Mouse (Mus musculus): Measurements from ENCODE around the gene Tbccd1.

Gene Tbccd1

DNA sequence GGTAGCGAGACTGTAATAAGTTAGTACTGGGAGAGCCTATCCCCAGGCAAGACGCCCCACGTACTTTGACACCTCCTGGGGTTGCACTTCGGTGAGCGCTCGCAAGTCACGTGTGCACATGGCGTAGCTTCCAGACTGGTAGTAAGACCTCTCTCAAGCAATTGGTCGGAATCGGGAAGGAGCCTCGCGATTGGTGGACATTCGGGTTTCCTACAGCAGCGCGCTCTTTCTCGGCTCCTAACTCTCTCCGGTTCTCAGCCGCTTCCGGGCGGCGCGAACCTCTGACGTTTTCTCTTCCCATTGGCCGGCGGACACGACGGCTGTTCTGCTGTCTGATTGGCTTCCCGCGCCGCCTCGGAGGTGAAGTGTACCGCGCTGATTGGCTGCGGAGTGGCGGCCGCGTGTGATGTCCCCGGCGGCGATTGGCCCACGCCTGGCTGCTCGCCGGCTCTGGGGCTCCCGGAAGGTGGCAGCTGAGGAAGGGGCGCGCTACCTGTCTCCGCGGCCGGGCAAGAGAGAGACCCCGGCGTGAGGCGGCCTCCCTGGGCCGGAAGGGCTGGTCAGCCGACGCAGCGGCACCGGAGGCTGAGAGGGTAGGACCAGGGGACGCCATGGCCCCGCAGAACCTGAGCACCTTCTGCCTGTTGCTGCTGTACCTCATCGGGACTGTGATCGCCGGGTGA, at the start of gene Tbccd1, which contains the start of gene Dnajb11:
Gene Tbccd1, minus strand, starts transcription at position 239 of the 683 bp plus-strand sequence.
Gene Dnajb11, plus strand, starts transcription at position 415 of the 683 bp plus-strand sequence.
- in situ Hi-C loops (cut with MboI; ENCODE audit: low pct_unique_long_range_greater_than_20kb in 1 of 2, low sequenced_read_pairs in 2 of 2, unreplicated experiment in 1 of 2), result no loop called here

GRCm38 (mm10) chr16:22901326-22901725, 43.9 kb upstream of the Tbccd1 start:
- in situ Hi-C loops (cut with MboI; ENCODE audit: low pct_unique_long_range_greater_than_20kb in 1 of 2, low sequenced_read_pairs in 2 of 2, unreplicated experiment in 1 of 2), result no loop called here

GRCm38 (mm10) chr16:22899866-22900570, 42.5 kb upstream of the Tbccd1 start:
- in situ Hi-C loops (cut with MboI; ENCODE audit: low pct_unique_long_range_greater_than_20kb in 1 of 2, low sequenced_read_pairs in 2 of 2, unreplicated experiment in 1 of 2), result no loop called here

- in situ Hi-C loops (cut with MboI; ENCODE audit: low pct_unique_long_range_greater_than_20kb in 1 of 2, low sequenced_read_pairs in 2 of 2, unreplicated experiment in 1 of 2), result no loop called here
Measured at GRCm38 (mm10) chr16:22899346-22899745, 41.9 kb upstream of the Tbccd1 start.

- in situ Hi-C loops (cut with MboI; ENCODE audit: low pct_unique_long_range_greater_than_20kb in 1 of 2, low sequenced_read_pairs in 2 of 2, unreplicated experiment in 1 of 2), result no loop called here
Measured at GRCm38 (mm10) chr16:22896618-22897017, 39.1 kb upstream of the Tbccd1 start.

GRCm38 (mm10) chr16:22894095-22894494, 36.6 kb upstream of the Tbccd1 start:
- in situ Hi-C loops (cut with MboI; ENCODE audit: low pct_unique_long_range_greater_than_20kb in 1 of 2, low sequenced_read_pairs in 2 of 2, unreplicated experiment in 1 of 2), result no loop called here

- in situ Hi-C loops (cut with MboI; ENCODE audit: low pct_unique_long_range_greater_than_20kb in 1 of 2, low sequenced_read_pairs in 2 of 2, unreplicated experiment in 1 of 2), result no loop called here
Measured at GRCm38 (mm10) chr16:22891733-22892154, 34.3 kb upstream of the Tbccd1 start.

DNA sequence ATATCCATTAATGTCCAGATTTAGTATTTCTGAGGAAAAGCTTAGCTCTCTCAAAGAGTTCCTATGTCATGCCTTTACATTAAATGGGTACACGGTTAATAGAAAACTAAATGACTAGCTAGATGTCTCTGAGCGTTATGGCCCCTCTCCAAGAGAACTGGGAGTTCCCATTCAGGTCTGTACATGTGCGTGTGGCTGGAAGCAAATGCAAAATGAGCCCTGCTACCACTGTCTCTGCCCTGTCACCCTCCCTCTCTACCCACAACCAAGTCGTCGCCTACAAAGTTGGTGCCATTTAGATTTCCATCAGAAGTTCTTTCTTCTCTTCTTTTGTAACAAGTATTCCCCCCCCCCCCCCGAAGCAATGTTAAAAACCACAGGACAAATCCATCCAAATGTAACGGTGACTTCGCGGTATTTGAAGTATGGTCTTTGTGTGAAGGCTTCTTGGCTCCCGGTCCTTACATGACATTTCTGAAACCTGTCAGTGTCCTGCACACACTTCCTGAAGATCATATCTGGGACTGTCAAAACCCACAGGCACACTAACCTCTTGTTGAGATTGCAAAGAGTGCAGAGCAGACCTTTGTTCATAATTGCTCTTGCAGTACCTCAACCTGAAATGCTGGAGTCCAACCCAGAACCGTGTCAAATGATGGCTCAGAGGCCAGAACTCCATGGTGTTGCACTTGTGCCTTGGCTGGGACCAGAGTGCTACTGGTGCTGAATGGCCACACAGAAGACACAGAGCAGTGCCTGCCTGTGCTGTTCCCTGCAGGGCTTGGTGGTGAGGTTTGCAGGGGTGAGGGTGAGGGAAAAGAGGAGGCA, 33.4 kb upstream of the Tbccd1 start, which contains the start of gene Ahsg:
Gene Ahsg, plus strand, starts transcription at position 595 of the 828 bp plus-strand sequence.
- in situ Hi-C loops (cut with MboI; ENCODE audit: low pct_unique_long_range_greater_than_20kb in 1 of 2, low sequenced_read_pairs in 2 of 2, unreplicated experiment in 1 of 2), result no loop called here

DNA sequence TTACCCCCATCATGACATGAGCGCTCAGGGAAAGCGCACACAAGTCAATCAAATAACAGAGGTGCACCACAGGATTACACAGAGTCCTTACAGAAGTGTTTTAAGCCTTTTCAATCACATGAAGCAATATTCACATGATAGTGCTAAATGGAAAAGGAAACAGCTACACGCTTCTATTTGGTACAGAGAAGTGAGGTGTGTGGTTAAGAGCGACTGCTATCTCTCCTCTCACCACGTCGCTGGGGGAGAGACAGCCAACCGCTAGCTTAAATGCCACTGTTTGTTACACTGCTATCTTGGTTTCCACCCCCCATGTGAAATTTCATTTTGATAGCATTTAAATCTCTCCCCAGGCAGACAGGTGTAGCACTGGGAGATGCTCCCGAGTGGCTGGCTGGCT, 32.2 kb upstream of the Tbccd1 start:
- in situ Hi-C loops (cut with MboI; ENCODE audit: low pct_unique_long_range_greater_than_20kb in 1 of 2, low sequenced_read_pairs in 2 of 2, unreplicated experiment in 1 of 2), result no loop called here

DNA sequence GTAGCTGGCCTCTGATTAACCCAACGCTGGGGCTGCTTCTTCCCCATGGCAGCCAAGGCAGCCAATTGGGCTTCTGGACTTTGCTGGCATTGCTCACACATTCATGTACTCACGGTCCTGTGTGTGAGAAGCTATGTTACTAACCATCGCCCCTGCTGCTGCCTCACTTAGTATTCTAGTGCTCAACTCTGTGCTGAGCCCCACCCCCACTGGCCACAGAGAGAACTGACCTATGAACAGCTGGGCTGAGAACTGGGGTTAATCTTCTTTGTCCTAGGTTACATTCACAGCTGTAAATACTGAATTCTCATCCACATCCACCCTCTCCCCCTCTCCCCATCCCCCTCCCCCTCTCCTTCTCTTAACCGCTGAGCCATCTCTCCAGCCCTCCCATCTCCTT, 31.4 kb upstream of the Tbccd1 start:
- in situ Hi-C loops (cut with MboI; ENCODE audit: low pct_unique_long_range_greater_than_20kb in 1 of 2, low sequenced_read_pairs in 2 of 2, unreplicated experiment in 1 of 2), result no loop called here

GRCm38 (mm10) chr16:22886726-22887125, 29.3 kb upstream of the Tbccd1 start:
- in situ Hi-C loops (cut with MboI; ENCODE audit: low pct_unique_long_range_greater_than_20kb in 1 of 2, low sequenced_read_pairs in 2 of 2, unreplicated experiment in 1 of 2), result no loop called here

- in situ Hi-C loops (cut with MboI; ENCODE audit: low pct_unique_long_range_greater_than_20kb in 1 of 2, low sequenced_read_pairs in 2 of 2, unreplicated experiment in 1 of 2), result no loop called here
Measured at GRCm38 (mm10) chr16:22885356-22885755, 27.9 kb upstream of the Tbccd1 start.

DNA sequence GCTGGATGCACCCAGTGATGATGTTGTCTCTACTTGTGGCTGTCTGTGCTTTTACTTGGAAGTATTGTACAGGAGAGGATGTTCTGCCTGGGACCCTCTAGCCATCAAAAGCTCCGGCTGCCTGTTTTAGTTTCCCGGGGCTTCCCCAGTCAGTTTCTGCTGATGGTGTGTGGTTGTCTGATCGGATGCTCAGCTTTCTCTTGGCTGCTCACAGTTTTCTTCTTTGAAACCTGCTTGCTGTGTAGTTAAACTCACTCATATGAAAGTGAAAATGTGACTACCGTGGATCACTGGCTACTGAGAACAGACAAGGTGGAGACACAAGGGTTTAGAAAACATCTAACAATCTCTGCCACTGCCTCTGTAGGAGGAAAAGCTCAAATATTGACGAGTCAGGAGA, 26.0 kb upstream of the Tbccd1 start:
- in situ Hi-C loops (cut with MboI; ENCODE audit: low pct_unique_long_range_greater_than_20kb in 1 of 2, low sequenced_read_pairs in 2 of 2, unreplicated experiment in 1 of 2), result no loop called here

GRCm38 (mm10) chr16:22881487-22881886, 24.0 kb upstream of the Tbccd1 start:
- in situ Hi-C loops (cut with MboI; ENCODE audit: low pct_unique_long_range_greater_than_20kb in 1 of 2, low sequenced_read_pairs in 2 of 2, unreplicated experiment in 1 of 2), result no loop called here

DNA sequence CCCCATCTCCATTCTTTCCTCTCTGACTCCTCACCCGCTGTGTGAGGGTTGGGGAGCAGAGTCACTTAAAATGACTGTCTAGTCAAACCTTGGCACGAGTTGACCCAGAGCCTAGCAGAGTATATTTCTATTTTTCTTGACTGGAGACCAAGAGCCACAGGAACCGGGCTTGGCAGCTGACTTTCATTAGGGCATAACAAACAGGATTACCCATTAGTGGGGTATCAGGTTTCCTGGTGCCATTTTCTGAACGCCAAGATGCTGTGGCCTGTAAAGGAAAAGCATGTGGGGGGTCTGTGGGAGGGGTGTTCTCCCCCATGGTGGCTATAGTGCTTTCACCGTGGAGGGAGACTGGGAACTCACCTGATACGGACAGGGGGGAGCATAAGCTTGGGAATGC, 23.4 kb upstream of the Tbccd1 start:
- in situ Hi-C loops (cut with MboI; ENCODE audit: low pct_unique_long_range_greater_than_20kb in 1 of 2, low sequenced_read_pairs in 2 of 2, unreplicated experiment in 1 of 2), result no loop called here

GRCm38 (mm10) chr16:22879945-22880595, 22.6 kb upstream of the Tbccd1 start:
- in situ Hi-C loops (cut with MboI; ENCODE audit: low pct_unique_long_range_greater_than_20kb in 1 of 2, low sequenced_read_pairs in 2 of 2, unreplicated experiment in 1 of 2), result loop anchor here (5.0 to 10.0 kb wide), 3 partner anchors 75 to 175 kb away; partner anchors contain the start of genes Hrg (in 2 of the 2) and Kng1 (in 1 of the 2)

GRCm38 (mm10) chr16:22878716-22879115, 21.2 kb upstream of the Tbccd1 start:
- in situ Hi-C loops (cut with MboI; ENCODE audit: low pct_unique_long_range_greater_than_20kb in 1 of 2, low sequenced_read_pairs in 2 of 2, unreplicated experiment in 1 of 2), result loop anchor here (5.0 to 10.0 kb wide), 3 partner anchors 76 to 176 kb away; partner anchors contain the start of genes Hrg (in 2 of the 2) and Kng1 (in 1 of the 2)

- in situ Hi-C loops (cut with MboI; ENCODE audit: low pct_unique_long_range_greater_than_20kb in 1 of 2, low sequenced_read_pairs in 2 of 2, unreplicated experiment in 1 of 2), result loop anchor here (5.0 to 10.0 kb wide), 3 partner anchors 77 to 177 kb away; partner anchors contain the start of genes Hrg (in 2 of the 2) and Kng1 (in 1 of the 2)
Measured at GRCm38 (mm10) chr16:22877660-22878390, 20.4 kb upstream of the Tbccd1 start.

All from mouse embryonic stem cell (cell line).